Mouse (Mus musculus): ENCODE measurements at regions not wholly inside any gene's neighbourhood (a gene's known extent, or its start where the extent isn't known, plus 50 kb on each side); places are given as distances from the start of the nearest gene placed in this dataset.

DNA sequence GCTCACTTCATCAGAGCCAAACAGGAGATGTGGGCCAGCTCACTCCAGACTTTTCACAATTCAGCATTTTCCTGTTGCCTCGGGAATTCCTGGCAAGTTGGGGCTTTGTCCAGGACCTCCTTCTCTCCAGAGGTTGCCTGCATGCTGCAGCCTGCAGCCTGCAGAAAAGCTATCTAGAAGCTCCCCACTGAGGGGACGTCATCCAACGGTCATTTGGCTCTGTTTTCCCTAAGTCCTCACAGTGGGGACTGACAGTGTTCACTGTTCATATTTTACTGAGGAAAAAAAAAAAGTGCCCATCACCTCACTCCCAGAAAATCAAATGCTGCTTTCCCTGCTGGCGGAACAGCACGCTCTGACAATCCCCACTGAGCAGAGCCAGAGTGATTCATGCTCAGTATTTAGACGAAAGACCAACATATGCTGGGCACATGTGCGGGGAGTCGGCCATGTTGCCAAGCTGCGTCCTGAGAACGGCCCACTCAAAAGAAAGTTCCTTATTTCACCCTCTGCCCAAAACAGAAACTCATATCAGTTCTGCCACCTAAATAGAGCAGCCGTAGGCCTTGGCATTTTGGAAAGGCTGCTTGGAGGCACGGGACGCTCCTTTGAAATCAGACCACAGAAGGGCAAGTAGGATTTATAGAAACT, 105.3 kb downstream of the Mis18a start:
- ATAC-seq (ENCODE audit: low read depth) (no peak; the same call in 1 of the 2 replicates), DNase-seq (ENCODE audit: low spot score) (peak; percentile 71)
- Histone ChIP-seq H3K36me3 (ENCODE audit: control insufficient read depth, insufficient read depth, low read length) (no peaks in the 10 kb centered on the region), H3K27me3 (replicated peaks; ENCODE audit: control insufficient read depth, insufficient read depth, low read length) (no peaks in the 10 kb centered on the region), H3K9ac (ENCODE audit: low read depth, low read length) (no peak overlapping the region), H3K4me1 (ENCODE audit: control insufficient read depth, insufficient read depth, low read length) (peaks cover 46% of the 10 kb centered on the region), H3K4me3 (ENCODE audit: low read depth, low read length) (no peak overlapping the region), H3K9me3 (ENCODE audit: control insufficient read depth, low read length) (no peaks in the 10 kb centered on the region), H3K27ac (replicated peaks; ENCODE audit: low read depth, low read length) (peak overlapping the region; percentile 81), H3K4me2 (ENCODE audit: low read depth, low read length) (no peak overlapping the region)
- WGBS = 51% methylated on average over 13 of the region's 13 CpGs

DNA sequence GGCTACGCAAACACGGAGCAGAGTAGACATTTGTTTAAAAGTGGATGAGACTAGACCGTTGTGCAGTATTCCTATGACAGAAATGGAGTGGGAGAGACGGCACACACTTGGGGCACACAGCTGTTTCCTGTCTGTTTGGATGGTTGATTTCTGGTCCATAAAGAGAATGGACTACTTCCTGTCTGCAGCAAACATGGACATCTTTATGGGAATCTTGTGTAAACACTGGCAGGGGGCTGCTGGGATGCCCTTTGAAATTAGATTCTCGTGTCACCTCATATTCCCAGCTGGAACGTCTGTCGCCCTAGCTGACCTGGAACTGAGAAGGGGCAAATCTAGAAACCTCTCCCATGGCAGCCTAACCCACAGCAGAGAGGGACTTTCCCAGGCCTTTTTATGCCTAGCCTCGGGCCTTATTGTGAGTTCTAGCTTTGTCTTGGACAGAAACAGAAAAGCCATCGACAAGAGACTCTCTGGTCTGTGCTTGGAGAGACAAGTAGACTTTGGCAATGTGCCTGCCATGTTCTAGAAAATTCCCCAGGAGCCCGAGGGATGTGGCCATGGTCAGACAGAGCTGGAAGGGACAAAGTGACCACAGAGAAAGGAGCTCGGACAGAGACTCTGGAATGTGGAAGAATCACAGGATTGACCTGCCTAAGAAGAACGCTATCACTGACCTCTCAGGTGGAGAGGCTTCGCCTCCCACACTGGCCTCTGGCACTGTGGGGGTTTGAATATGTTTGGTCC, 107.5 kb downstream of the Mis18a start:
- ATAC-seq (ENCODE audit: low read depth) (no peak), DNase-seq (ENCODE audit: low spot score) (no peak)
- H3K27me3 ChIP-seq (replicated peaks; ENCODE audit: control insufficient read depth, insufficient read depth, low read length) = no peaks in the 10 kb centered on the region
- peaks cover 32% of the 10 kb centered on the region for H3K4me1 ChIP-seq (ENCODE audit: control insufficient read depth, insufficient read depth, low read length)
- H3K27ac ChIP-seq (replicated peaks; ENCODE audit: low read depth, low read length) = no peak overlapping the region
- 67% methylated on average over 13 of the region's 13 CpGs for WGBS
- no peaks in the 10 kb centered on the region for H3K9me3 ChIP-seq (ENCODE audit: control insufficient read depth, low read length)
- no peak overlapping the region for H3K9ac ChIP-seq (ENCODE audit: low read depth, low read length)
- H3K4me3 ChIP-seq (ENCODE audit: low read depth, low read length) = no peak overlapping the region
- H3K4me2 ChIP-seq (ENCODE audit: low read depth, low read length) = no peak overlapping the region
- H3K36me3 ChIP-seq (ENCODE audit: control insufficient read depth, insufficient read depth, low read length) = no peaks in the 10 kb centered on the region

DNA sequence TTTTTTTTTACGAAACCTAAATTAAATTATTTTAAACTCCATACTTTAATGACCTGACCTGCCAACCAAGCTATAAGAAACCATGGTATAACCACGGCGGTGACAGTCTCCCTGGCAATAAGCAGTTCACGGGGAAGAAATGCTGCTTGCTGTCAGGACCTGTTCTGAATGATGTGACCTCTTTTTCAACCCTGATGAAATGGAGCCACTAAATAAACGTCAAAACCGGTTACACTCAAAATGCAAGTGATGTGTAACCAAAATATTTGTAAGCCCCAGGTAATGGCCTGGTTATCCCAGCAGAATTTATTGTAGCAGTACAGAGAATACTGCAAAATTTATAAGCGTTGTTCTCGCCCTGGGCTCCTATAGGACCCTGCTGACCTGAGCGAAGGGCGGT, 111.4 kb downstream of the Mis18a start:
- Histone ChIP-seq H3K27ac (replicated peaks; ENCODE audit: low read depth, low read length) (no peak overlapping the region), H3K9me3 (ENCODE audit: control insufficient read depth, low read length) (no peaks in the 10 kb centered on the region), H3K4me2 (ENCODE audit: low read depth, low read length) (no peak overlapping the region), H3K9ac (ENCODE audit: low read depth, low read length) (no peak overlapping the region), H3K4me3 (ENCODE audit: low read depth, low read length) (no peak overlapping the region), H3K27me3 (replicated peaks; ENCODE audit: control insufficient read depth, insufficient read depth, low read length) (no peaks in the 10 kb centered on the region), H3K4me1 (ENCODE audit: control insufficient read depth, insufficient read depth, low read length) (no peaks in the 10 kb centered on the region), H3K36me3 (ENCODE audit: control insufficient read depth, insufficient read depth, low read length) (no peaks in the 10 kb centered on the region)
- DNase-seq (ENCODE audit: low spot score) (peak; percentile 67), ATAC-seq (ENCODE audit: low read depth) (peak; percentile 57; the same call in 1 of the 2 replicates)
- WGBS = 54% methylated on average over 10 of the region's 10 CpGs

DNA sequence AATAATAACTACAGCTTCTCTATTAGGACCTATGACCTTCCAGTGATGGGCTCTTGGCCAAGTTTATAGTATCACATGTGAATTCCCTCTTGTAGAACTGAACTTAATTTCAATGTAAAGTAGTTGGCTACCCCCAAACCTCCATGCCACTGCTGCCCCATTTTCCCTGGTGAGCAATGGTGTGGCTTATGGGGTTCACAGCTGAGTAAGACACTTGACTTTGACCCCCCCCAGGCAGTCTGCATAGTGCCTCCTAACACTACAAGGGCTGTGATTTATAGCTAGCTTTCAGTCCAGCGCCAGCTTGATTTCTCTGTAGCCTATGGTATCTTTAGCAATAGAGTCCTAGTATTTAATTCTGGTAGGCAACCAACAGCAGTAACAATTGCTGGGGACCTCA, 113.1 kb downstream of the Mis18a start:
- Histone ChIP-seq H3K4me3 (ENCODE audit: low read depth, low read length) (no peak overlapping the region), H3K9ac (ENCODE audit: low read depth, low read length) (no peak overlapping the region), H3K4me2 (ENCODE audit: low read depth, low read length) (no peak overlapping the region), H3K27ac (replicated peaks; ENCODE audit: low read depth, low read length) (no peak overlapping the region), H3K27me3 (replicated peaks; ENCODE audit: control insufficient read depth, insufficient read depth, low read length) (no peaks in the 10 kb centered on the region), H3K36me3 (ENCODE audit: control insufficient read depth, insufficient read depth, low read length) (no peaks in the 10 kb centered on the region), H3K9me3 (ENCODE audit: control insufficient read depth, low read length) (no peaks in the 10 kb centered on the region), H3K4me1 (ENCODE audit: control insufficient read depth, insufficient read depth, low read length) (no peaks in the 10 kb centered on the region)
- DNase-seq (ENCODE audit: low spot score) (no peak), ATAC-seq (ENCODE audit: low read depth) (no peak)
- 100% methylated on average over 1 of the region's 1 CpGs for WGBS

GRCm38 (mm10) chr16:90610097-90610808, 117.0 kb downstream of the Mis18a start:
- WGBS = 88% methylated on average over 22 of the region's 22 CpGs
- DNase-seq (ENCODE audit: low spot score) (no peak), ATAC-seq (ENCODE audit: low read depth) (no peak)
- no peaks in the 10 kb centered on the region for H3K36me3 ChIP-seq (ENCODE audit: control insufficient read depth, insufficient read depth, low read length)
- H3K4me3 ChIP-seq (ENCODE audit: low read depth, low read length) = no peak overlapping the region
- H3K4me2 ChIP-seq (ENCODE audit: low read depth, low read length) = no peak overlapping the region
- H3K9ac ChIP-seq (ENCODE audit: low read depth, low read length) = no peak overlapping the region
- no peak overlapping the region for H3K27ac ChIP-seq (replicated peaks; ENCODE audit: low read depth, low read length)
- no peaks in the 10 kb centered on the region for H3K9me3 ChIP-seq (ENCODE audit: control insufficient read depth, low read length)
- H3K27me3 ChIP-seq (replicated peaks; ENCODE audit: control insufficient read depth, insufficient read depth, low read length) = no peaks in the 10 kb centered on the region
- no peaks in the 10 kb centered on the region for H3K4me1 ChIP-seq (ENCODE audit: control insufficient read depth, insufficient read depth, low read length)

DNA sequence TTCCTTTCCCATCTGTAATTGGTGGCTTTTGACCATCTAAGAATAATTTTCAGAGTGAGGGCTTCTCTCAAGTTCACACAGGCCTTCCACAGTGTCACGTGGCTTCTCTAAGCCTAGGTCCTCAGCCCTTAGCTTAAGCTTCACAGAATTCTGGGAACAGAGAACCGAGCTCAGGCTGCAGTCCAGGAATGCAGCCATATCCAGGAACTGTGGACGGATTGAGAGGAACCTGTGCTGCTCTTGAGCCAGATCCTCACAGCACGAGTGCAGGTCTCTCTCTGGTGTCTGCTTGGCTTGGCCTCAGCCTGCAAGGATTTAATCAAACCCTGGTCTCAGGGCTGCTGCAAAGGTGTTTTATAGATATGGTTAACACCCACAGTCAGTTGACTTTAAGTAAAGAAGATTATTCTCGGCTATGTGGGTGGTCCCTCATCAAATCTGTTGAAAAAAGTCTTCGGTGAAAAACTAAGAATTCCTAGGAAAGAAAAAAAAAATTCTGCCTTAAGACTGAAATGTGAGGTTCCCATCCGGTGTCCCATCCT, 127.8 kb downstream of the Mis18a start:
- H3K27ac ChIP-seq (replicated peaks; ENCODE audit: low read depth, low read length) = 0 out of 2 replicates have a peak overlapping the region, but pooled peaks have one; percentile 28
- no peak for ATAC-seq (ENCODE audit: low read depth)
- no peaks in the 10 kb centered on the region for H3K27me3 ChIP-seq (replicated peaks; ENCODE audit: control insufficient read depth, insufficient read depth, low read length)
- no peak overlapping the region for H3K4me2 ChIP-seq (ENCODE audit: low read depth, low read length)
- peaks cover 12% of the 10 kb centered on the region for H3K9me3 ChIP-seq (ENCODE audit: control insufficient read depth, low read length)
- H3K36me3 ChIP-seq (ENCODE audit: control insufficient read depth, insufficient read depth, low read length) = no peaks in the 10 kb centered on the region
- H3K4me1 ChIP-seq (ENCODE audit: control insufficient read depth, insufficient read depth, low read length) = no peaks in the 10 kb centered on the region
- H3K4me3 ChIP-seq (ENCODE audit: low read depth, low read length) = no peak overlapping the region
- no peak overlapping the region for H3K9ac ChIP-seq (ENCODE audit: low read depth, low read length)
- no peak for DNase-seq (ENCODE audit: low spot score)
- 71% methylated on average over 7 of the region's 7 CpGs for WGBS

DNA sequence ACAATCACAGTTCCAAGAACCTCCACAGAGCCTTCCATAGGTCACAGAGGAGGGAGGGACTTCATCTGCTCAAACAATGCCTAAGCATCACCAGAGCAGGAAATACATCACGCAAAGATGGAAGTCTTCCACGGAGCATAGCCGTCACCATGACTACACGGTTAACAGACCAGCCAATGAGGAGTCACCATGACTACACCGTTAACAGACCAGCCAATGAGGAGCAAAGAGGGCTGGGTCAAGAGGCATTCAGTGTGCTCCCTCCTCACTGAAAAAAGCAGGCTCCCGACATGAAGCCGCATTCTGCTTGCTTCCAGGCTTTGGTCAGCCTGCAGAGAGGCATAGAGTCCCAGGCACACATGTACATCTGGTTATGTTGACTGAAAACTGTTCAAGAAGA, 128.5 kb downstream of the Mis18a start:
- Histone ChIP-seq H3K4me2 (ENCODE audit: low read depth, low read length) (no peak overlapping the region), H3K36me3 (ENCODE audit: control insufficient read depth, insufficient read depth, low read length) (no peaks in the 10 kb centered on the region), H3K27me3 (replicated peaks; ENCODE audit: control insufficient read depth, insufficient read depth, low read length) (no peaks in the 10 kb centered on the region), H3K9me3 (ENCODE audit: control insufficient read depth, low read length) (peaks cover 12% of the 10 kb centered on the region), H3K4me1 (ENCODE audit: control insufficient read depth, insufficient read depth, low read length) (no peaks in the 10 kb centered on the region), H3K9ac (ENCODE audit: low read depth, low read length) (no peak overlapping the region), H3K4me3 (ENCODE audit: low read depth, low read length) (no peak overlapping the region), H3K27ac (replicated peaks; ENCODE audit: low read depth, low read length) (no peak overlapping the region)
- 82% methylated on average over 7 of the region's 7 CpGs for WGBS
- ATAC-seq (ENCODE audit: low read depth) (no peak), DNase-seq (ENCODE audit: low spot score) (no peak)

DNA sequence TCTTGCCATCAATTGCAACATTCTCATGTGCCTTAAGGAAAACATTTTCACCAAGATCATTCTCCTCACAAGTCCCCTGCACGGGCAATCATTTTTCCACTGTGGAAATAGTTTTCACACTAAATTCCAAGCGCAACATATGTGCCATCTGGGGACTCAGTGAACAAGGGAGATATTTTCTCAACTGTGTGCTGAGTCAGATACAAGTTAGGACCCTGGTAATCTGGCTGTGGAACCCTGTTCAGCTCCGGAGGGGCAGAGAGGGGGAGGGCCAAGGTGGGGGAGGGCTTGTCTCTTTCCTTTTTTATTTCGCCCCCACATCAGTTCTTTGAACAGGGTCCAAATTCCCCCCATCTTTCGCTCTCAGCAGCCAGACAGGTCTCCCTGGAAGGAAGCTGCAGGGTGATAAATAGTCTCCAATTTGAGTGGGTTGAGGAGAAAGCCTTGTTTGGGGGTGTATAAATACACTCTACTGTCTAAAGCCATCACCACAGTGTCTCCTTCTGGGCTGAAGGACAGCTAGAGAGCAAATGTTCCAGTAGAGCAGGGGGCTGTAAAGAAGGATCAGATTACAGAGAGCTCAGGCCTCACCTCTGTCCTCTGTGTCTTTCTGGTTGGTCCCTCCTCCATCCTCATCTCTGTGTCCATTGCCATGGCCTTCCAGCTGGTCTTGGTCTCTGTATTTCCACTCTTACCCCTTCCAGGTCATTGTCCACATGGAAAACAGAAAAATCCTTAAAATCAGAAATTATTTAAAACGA, 134.3 kb downstream of the Mis18a start:
- Histone ChIP-seq H3K9ac (ENCODE audit: low read depth, low read length) (no peak overlapping the region), H3K4me2 (ENCODE audit: low read depth, low read length) (no peak overlapping the region), H3K4me3 (ENCODE audit: low read depth, low read length) (no peak overlapping the region), H3K4me1 (ENCODE audit: control insufficient read depth, insufficient read depth, low read length) (peaks cover 6% of the 10 kb centered on the region; the same call in 1 of the 2 replicates), H3K36me3 (ENCODE audit: control insufficient read depth, insufficient read depth, low read length) (no peaks in the 10 kb centered on the region), H3K27ac (replicated peaks; ENCODE audit: low read depth, low read length) (no peak overlapping the region), H3K27me3 (replicated peaks; ENCODE audit: control insufficient read depth, insufficient read depth, low read length) (no peaks in the 10 kb centered on the region), H3K9me3 (ENCODE audit: control insufficient read depth, low read length) (peaks cover 9% of the 10 kb centered on the region; the same call in 1 of the 2 replicates)
- ATAC-seq (ENCODE audit: low read depth) (peak; percentile 30; the same call in 1 of the 2 replicates), DNase-seq (ENCODE audit: low spot score) (no peak)
- WGBS = 60% methylated on average over 6 of the region's 6 CpGs

Measured in embryonic facial prominence, embryonic 14.5 days (tissue).